Mouse (Mus musculus) liver, adult 2 months (tissue): Measurements from ENCODE around the gene Proser1. TPM values are rescaled to one million over a fixed set of nuclear protein-coding genes. Genes with fewer than 3 reads are reported as not detected.

Experiments used
- DNase-seq: peaks from one replicate; pipeline ENCODE4 v3.0.0-alpha.2; 2011; ENCODE audit warnings: low read depth, low spot score; ENCODE audit errors: extremely low read depth
- H3K27ac ChIP-seq: fragments of 200-500 bp; replicated peaks from 2 replicates; pipeline ENCODE4 v1.5.1; 2012; ENCODE audit warnings: low read depth, mild to moderate bottlenecking, control low read depth, inconsistent platforms, low read length; ENCODE audit not compliant: insufficient read depth
- H3K27me3 ChIP-seq: fragments of 200-500 bp; 2 replicates; pipeline ENCODE4 v1.6.1; 2012; ENCODE audit warnings: mild to moderate bottlenecking, moderate library complexity, low read length, inconsistent platforms; ENCODE audit not compliant: control insufficient read depth, insufficient read depth
- H3K36me3 ChIP-seq: fragments of 200-500 bp; 2 replicates; pipeline ENCODE4 v1.6.1; 2012; ENCODE audit warnings: low read length, inconsistent platforms; ENCODE audit not compliant: control insufficient read depth, insufficient read depth
- H3K4me1 ChIP-seq: fragments of 200-500 bp; 2 replicates; pipeline ENCODE4 v1.6.1; 2011; ENCODE audit warnings: low read length; ENCODE audit not compliant: control insufficient read depth, insufficient read depth
- H3K4me3 ChIP-seq: fragments of 200-500 bp; 2 replicates; pipeline ENCODE4 v1.5.1; 2011; ENCODE audit warnings: low read depth, mild to moderate bottlenecking, control low read depth, low read length, moderate library complexity; ENCODE audit not compliant: insufficient read depth
- H3K79me2 ChIP-seq: fragments of 200-500 bp; 2 replicates; pipeline ENCODE4 v1.6.1; 2012; ENCODE audit warnings: inconsistent platforms, mild to moderate bottlenecking, low read length, moderate library complexity; ENCODE audit not compliant: control insufficient read depth, insufficient read depth
- H3K9ac ChIP-seq: fragments of 200-500 bp; 2 replicates; pipeline ENCODE4 v1.6.1; 2012; ENCODE audit warnings: low read depth, mild to moderate bottlenecking, control low read depth, inconsistent platforms, low read length
- CTCF ChIP-seq: fragments of 200-500 bp; IDR thresholded peaks from 2 replicates; pipeline ENCODE4 v1.5.1; 2011; ENCODE audit warnings: low read depth, low read length, control low read depth
- POLR2A ChIP-seq: fragments of 200-500 bp; IDR thresholded peaks from 2 replicates; pipeline ENCODE4 v1.6.1; 2011; ENCODE audit warnings: low read length, control low read depth; ENCODE audit not compliant: insufficient read depth; ENCODE audit errors: extremely low read depth
- WGBS: fragments of 180-500 bp; shearing (Covaris S2); methylation state at CpG from one replicate; pipeline ENCODE4 v1.1.7; 2018; 5-methylcytosine and 5-hydroxymethylcytosine counted together
- polyA plus RNA-seq: library from polyadenylated mRNA; depleted of rRNA; stranded (reverse); fragments of >200 nt; gene quantifications from 2 replicates; pipeline ENCODE4 v1.2.3, GENCODE M21; 2012
- total RNA-seq: library from RNA; depleted of rRNA; stranded (reverse); fragments of >200 nt; gene quantifications from 2 replicates; pipeline ENCODE4 v1.2.3, GENCODE M21; 2014

Proser1 gene
- total and polyA plus RNA-seq, 2 experiments = 2.4 to 8.6 TPM

GRCm38 (mm10) chr3:53498351-53498905, 35.0 kb downstream of the Proser1 start:
- Histone ChIP-seq H3K4me1 (no peaks in the 10 kb centered on the region; the same call in 1 of the 2 replicates), H3K79me2 (no peaks in the 10 kb centered on the region), H3K27me3 (no peaks in the 10 kb centered on the region; the same call in 1 of the 2 replicates), H3K27ac (no peak overlapping the region), H3K4me3 (no peak overlapping the region), H3K9ac (no peak overlapping the region), H3K36me3 (no peaks in the 10 kb centered on the region)
- TF ChIP-seq CTCF (no peak), POLR2A (no peak)
- WGBS = 53% methylated on average over 6 of the region's 6 CpGs
- DNase-seq = no peak

GRCm38 (mm10) chr3:53502428-53502827, 39.0 kb downstream of the Proser1 start:
- no peaks in the 10 kb centered on the region; the same call in 1 of the 2 replicates for H3K4me1 ChIP-seq
- no peak overlapping the region for H3K27ac ChIP-seq
- WGBS = 50% methylated on average over 6 of the region's 6 CpGs
- H3K9ac ChIP-seq = no peak overlapping the region
- no peak for TF ChIP-seq POLR2A
- peak; percentile 41; the same call in 1 of the 2 replicates for TF ChIP-seq CTCF
- no peaks in the 10 kb centered on the region; the same call in 1 of the 2 replicates for H3K27me3 ChIP-seq
- peak; percentile 12 for DNase-seq
- no peaks in the 10 kb centered on the region for H3K36me3 ChIP-seq
- no peaks in the 10 kb centered on the region for H3K79me2 ChIP-seq
- H3K4me3 ChIP-seq = no peak overlapping the region

GRCm38 (mm10) chr3:53513096-53513495, 49.6 kb downstream of the Proser1 start:
- no peak overlapping the region for H3K4me3 ChIP-seq
- TF ChIP-seq CTCF = no peak
- TF ChIP-seq POLR2A = no peak
- no peak overlapping the region for H3K27ac ChIP-seq
- no peak overlapping the region for H3K9ac ChIP-seq
- no peaks in the 10 kb centered on the region for H3K36me3 ChIP-seq
- 56% methylated on average over 5 of the region's 5 CpGs for WGBS
- no peaks in the 10 kb centered on the region for H3K4me1 ChIP-seq
- no peaks in the 10 kb centered on the region for H3K27me3 ChIP-seq
- H3K79me2 ChIP-seq = no peaks in the 10 kb centered on the region
- DNase-seq = no peak

- H3K4me3 ChIP-seq = no peak overlapping the region
- DNase-seq = no peak
- H3K27me3 ChIP-seq = no peaks in the 10 kb centered on the region
- no peaks in the 10 kb centered on the region for H3K79me2 ChIP-seq
- 72% methylated on average over 4 of the region's 4 CpGs for WGBS
- TF ChIP-seq POLR2A (no peak), CTCF (no peak)
- H3K4me1 ChIP-seq = no peaks in the 10 kb centered on the region
- no peak overlapping the region for H3K9ac ChIP-seq
- H3K36me3 ChIP-seq = no peaks in the 10 kb centered on the region
- no peak overlapping the region for H3K27ac ChIP-seq
Observed at GRCm38 (mm10) chr3:53514221-53515065, 51.0 kb downstream of the Proser1 start.

- H3K9ac ChIP-seq = no peak overlapping the region
- no peak for TF ChIP-seq POLR2A
- TF ChIP-seq CTCF = no peak
- no peaks in the 10 kb centered on the region for H3K36me3 ChIP-seq
- WGBS = 82% methylated on average over 10 of the region's 10 CpGs
- no peaks in the 10 kb centered on the region for H3K27me3 ChIP-seq
- H3K27ac ChIP-seq = no peak overlapping the region
- DNase-seq = no peak
- H3K79me2 ChIP-seq = no peaks in the 10 kb centered on the region
- no peaks in the 10 kb centered on the region for H3K4me1 ChIP-seq
- H3K4me3 ChIP-seq = no peak overlapping the region
Observed at GRCm38 (mm10) chr3:53522794-53523193, 59.3 kb downstream of the Proser1 start.

- DNase-seq = no peak
- no peaks in the 10 kb centered on the region for H3K4me1 ChIP-seq
- H3K27me3 ChIP-seq = no peaks in the 10 kb centered on the region
- no peaks in the 10 kb centered on the region for H3K36me3 ChIP-seq
- WGBS = 9% methylated on average over 21 of the region's 21 CpGs
- no peak overlapping the region for H3K27ac ChIP-seq
- TF ChIP-seq CTCF (peak; percentile 49), POLR2A (no peak)
- H3K9ac ChIP-seq = no peak overlapping the region
- H3K79me2 ChIP-seq = no peaks in the 10 kb centered on the region
- H3K4me3 ChIP-seq = no peak overlapping the region
Observed at GRCm38 (mm10) chr3:53525737-53526136, 62.3 kb downstream of the Proser1 start.
